Mouse (Mus musculus): ENCODE results near the gene Zcchc4.

- TF ChIP-seq CTCF (IDR thresholded peaks at IDR 0.05), result no peak
- TF ChIP-seq EP300 (IDR thresholded peaks at IDR 0.05; ENCODE audit: insufficient read depth, low read depth, low read length), result no peak
Measured at GRCm38 (mm10) chr5:52806349-52806748, 31.1 kb downstream of the Zcchc4 start.
